Mouse (Mus musculus) kidney, postnatal 0 days (tissue): ENCODE results near the gene Akap8. TPM values are rescaled to one million over a fixed set of nuclear protein-coding genes. Genes with fewer than 3 reads are reported as not detected.

ENCODE experiments used
- ATAC-seq: fragments of 200-750 bp; cut with Nextera tagmentation; replicated peaks from 2 replicates; pipeline ENCODE4 v1.8.0; 2017; ENCODE audit warnings: low read depth, moderate number of reproducible peaks, moderate TSS enrichment, moderate library complexity; ENCODE audit not compliant: low FRiP score
- DNase-seq: peaks from one replicate; pipeline ENCODE4 v3.0.0-alpha.2; 2016; ENCODE audit warnings: low spot score
- H3K27ac ChIP-seq: fragments of 300-500 bp; sonication (generic); 2 replicates; pipeline ENCODE4 v1.5.1; 2014; ENCODE audit warnings: mild to moderate bottlenecking
- H3K27me3 ChIP-seq: fragments of 300-500 bp; sonication (generic); 2 replicates; pipeline ENCODE4 v1.6.1; 2014; ENCODE audit warnings: low read length, mixed read lengths; ENCODE audit not compliant: insufficient read depth
- H3K36me3 ChIP-seq: fragments of 300-500 bp; sonication (generic); 2 replicates; pipeline ENCODE4 v1.6.1; 2014; ENCODE audit warnings: low read length, mixed read lengths; ENCODE audit not compliant: insufficient read depth
- H3K4me1 ChIP-seq: fragments of 300-500 bp; sonication (generic); replicated peaks from 2 replicates; pipeline ENCODE4 v1.6.1; 2014; ENCODE audit warnings: antibody characterized with exemption, low read length, mixed read lengths; ENCODE audit not compliant: insufficient read depth
- H3K4me2 ChIP-seq: fragments of 300-500 bp; sonication (generic); 2 replicates; pipeline ENCODE4 v1.6.1; 2014; ENCODE audit warnings: mild to moderate bottlenecking, low read length, moderate library complexity, mixed read lengths
- H3K4me3 ChIP-seq: fragments of 300-500 bp; sonication (generic); replicated peaks from 2 replicates; pipeline ENCODE4 v1.5.1; 2014; ENCODE audit warnings: low read depth, low read length
- H3K9ac ChIP-seq: fragments of 300-500 bp; sonication (generic); 2 replicates; pipeline ENCODE4 v1.6.1; 2014; ENCODE audit warnings: low read depth, low read length
- H3K9me3 ChIP-seq: fragments of 300-500 bp; sonication (generic); replicated peaks from 2 replicates; pipeline ENCODE4 v1.6.1; 2016; ENCODE audit warnings: low read length, inconsistent platforms, mixed read lengths
- CTCF ChIP-seq: IDR thresholded peaks from 2 replicates; pipeline ENCODE4 v1.5.1; 2016; ENCODE audit warnings: antibody characterized with exemption, low read depth, mild to moderate bottlenecking, moderate library complexity
- WGBS: fragments of 180-500 bp; shearing (Covaris S2); extraction: QIAGEN DNeasy Blood & Tissue Kit; methylation state at CpG from one replicate; pipeline ENCODE4 v1.1.7; 2014; 5-methylcytosine and 5-hydroxymethylcytosine counted together
- polyA plus RNA-seq: library from polyadenylated mRNA; unstranded; fragments of >200 nt; fragmentation: Nextera tagmentation; extraction: Ambion mirVana; gene quantifications from 2 replicates; pipeline ENCODE4 v1.2.1, GENCODE M21; 2015

The Akap8 gene
- 51.4 and 55.8 TPM in 2 replicates for polyA plus RNA-seq

DNA sequence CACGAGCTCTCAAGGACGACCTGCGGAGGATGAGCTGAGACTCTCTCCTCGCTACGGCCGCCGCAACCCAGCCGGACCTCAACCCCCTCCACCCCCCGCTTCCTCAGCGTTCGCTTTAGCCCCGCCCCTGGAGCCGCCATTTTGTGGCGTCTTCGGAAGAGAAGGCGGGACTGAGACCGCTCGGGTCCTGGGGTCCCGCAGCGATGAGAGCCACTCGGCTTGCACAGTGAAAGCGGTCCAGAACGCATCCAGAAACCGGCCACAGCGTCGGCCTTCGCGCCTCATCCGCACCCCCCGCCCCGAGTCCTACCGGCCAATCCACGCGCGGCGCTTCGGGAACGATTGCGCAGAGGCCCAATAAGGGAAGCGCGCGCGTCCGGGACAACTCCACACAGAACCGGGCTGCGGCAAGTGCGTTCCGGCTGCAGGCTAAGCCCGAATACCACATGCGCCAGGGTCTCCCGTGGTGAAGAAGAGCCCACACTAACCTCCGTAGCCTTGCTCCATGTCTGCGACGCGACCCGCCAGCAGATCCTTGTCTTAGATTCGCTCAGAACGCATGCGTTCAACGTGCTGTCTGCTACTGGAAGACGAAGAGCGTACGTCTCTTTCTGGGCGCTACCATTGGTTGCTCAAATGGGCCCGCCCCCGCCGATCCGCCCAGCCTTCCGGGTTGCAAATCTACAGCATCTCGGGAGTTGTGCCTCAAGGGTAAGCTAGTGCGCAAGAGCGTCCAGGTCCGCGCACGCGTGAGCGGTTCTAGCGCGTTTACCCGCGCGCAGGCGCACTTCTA is at the start of gene Akap8:
Gene Akap8 (minus strand): TSS at position 642 of the 793 bp plus-strand sequence.
- TF ChIP-seq CTCF, result no peak; the same call in 1 of the 2 replicates
- peak within 1 kb of the TSS; percentile 86 for H3K4me3 ChIP-seq
- under 1% methylated on average over 83 of the region's 83 CpGs for WGBS
- no peaks in the 10 kb centered on the region for H3K9me3 ChIP-seq
- H3K36me3 ChIP-seq, result peaks cover 18% of the 10 kb centered on the region
- ATAC-seq (peak; percentile 97), DNase-seq (peak; percentile 99)
- H3K27me3 ChIP-seq, result no peaks in the 10 kb centered on the region
- peak within 1 kb of the TSS; percentile 95 for H3K4me2 ChIP-seq
- 0 out of 2 replicates have a peak, but pooled peaks cover 5% of the 10 kb centered on the region for H3K4me1 ChIP-seq
- peak within 1 kb of the TSS; percentile 98 for H3K27ac ChIP-seq
- peak within 1 kb of the TSS; percentile 95 for H3K9ac ChIP-seq

DNA sequence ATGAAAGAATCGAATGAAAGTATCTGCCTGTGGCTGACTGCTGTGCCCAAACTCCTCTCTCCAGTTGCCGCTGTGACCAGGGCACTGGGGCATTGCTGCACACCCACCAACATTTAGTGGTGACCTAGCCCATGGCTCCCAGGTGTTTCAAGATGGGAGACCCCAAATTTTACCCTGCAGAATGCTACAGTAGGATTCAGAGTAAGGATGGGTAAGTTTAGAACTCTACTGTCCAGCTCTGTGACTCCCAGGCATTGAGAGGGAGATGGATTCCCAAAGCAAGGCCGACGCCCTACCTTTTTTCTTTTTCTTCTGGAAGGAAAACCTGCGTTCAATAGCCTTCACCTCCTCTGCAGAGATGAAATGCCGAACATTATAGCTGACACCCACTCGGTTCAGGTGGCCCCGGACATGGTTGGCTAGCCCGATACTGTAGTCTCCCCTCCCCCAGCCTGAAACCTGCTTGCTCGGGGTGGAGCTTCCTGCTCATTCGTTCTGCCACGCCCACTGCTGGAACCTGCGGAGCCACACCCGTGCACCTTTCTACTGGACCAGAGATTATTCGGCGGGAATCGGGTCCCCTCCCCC is 48.0 kb upstream of the Akap8 start:
- WGBS, result 16% methylated on average over 11 of the region's 17 CpGs
- Histone ChIP-seq H3K9ac (0 out of 2 replicates have a peak overlapping the region, but pooled peaks have one; percentile 35), H3K4me1 (0 out of 2 replicates have a peak, but pooled peaks cover 3% of the 10 kb centered on the region), H3K9me3 (no peaks in the 10 kb centered on the region), H3K36me3 (peaks cover 4% of the 10 kb centered on the region; the same call in 1 of the 2 replicates), H3K4me3 (peak overlapping the region; percentile 18; the same call in 1 of the 2 replicates), H3K4me2 (peak overlapping the region; percentile 46), H3K27ac (peak overlapping the region; percentile 36; the same call in 1 of the 2 replicates), H3K27me3 (no peaks in the 10 kb centered on the region)
- ATAC-seq (peak; percentile 53; the same call in 1 of the 2 replicates), DNase-seq (peak; percentile 29)
- TF ChIP-seq CTCF, result no peak

DNA sequence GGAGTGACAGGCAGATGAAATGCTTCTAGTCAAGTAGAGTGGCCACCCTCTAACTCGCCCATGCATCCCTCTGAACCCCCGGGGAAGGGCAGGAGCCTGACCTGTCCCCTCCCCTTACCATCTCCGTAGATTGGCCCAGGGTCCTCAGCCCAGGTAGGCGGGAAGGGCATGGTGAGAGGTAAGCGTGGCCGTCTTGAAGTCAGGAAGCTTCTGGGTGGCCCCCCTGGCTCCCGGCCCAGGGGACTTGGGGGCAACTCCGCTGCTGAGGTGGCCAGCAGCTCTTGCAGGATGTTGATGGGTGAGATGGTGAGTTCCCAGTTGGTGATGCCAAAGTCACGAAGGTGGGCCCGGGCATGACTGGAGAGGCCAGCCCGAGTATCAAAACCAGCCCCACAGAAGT is 46.7 kb upstream of the Akap8 start:
- 91% methylated on average over 11 of the region's 11 CpGs for WGBS
- H3K27ac ChIP-seq, result no peak overlapping the region
- peaks cover 10% of the 10 kb centered on the region for H3K4me1 ChIP-seq
- H3K36me3 ChIP-seq, result peaks cover 4% of the 10 kb centered on the region; the same call in 1 of the 2 replicates
- H3K9me3 ChIP-seq, result no peaks in the 10 kb centered on the region
- no peak overlapping the region for H3K4me3 ChIP-seq
- no peaks in the 10 kb centered on the region for H3K27me3 ChIP-seq
- DNase-seq (no peak), ATAC-seq (no peak)
- no peak overlapping the region for H3K4me2 ChIP-seq
- no peak for TF ChIP-seq CTCF
- H3K9ac ChIP-seq, result no peak overlapping the region

DNA sequence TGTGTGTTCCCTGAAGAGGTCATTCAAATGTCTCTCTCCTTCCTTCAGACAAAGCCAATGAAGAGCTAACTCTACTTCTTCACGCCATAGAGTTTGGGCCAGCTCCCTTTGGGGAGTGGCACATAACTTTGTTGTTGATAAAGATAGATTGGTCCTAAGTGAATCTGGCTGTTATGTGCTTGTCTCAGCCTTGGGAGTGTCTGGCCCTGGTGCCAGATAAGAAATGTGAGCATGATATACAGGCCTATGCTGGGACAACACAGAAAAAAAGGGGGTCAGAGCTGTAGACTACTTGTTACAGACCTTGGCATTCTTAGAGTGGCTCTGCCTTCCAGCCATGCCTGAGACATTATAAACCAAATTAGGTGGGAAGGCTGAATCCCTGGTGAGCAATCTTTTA is 44.3 kb upstream of the Akap8 start:
- Histone ChIP-seq H3K4me1 (peaks cover 11% of the 10 kb centered on the region), H3K27me3 (no peaks in the 10 kb centered on the region), H3K36me3 (peaks cover 16% of the 10 kb centered on the region), H3K4me3 (no peak overlapping the region), H3K9me3 (no peaks in the 10 kb centered on the region), H3K9ac (no peak overlapping the region), H3K4me2 (no peak overlapping the region; the same call in 1 of the 2 replicates), H3K27ac (no peak overlapping the region)
- TF ChIP-seq CTCF, result no peak
- DNase-seq, result no peak
- 62% methylated on average over 1 of the region's 1 CpGs for WGBS
- no peak for ATAC-seq

DNA sequence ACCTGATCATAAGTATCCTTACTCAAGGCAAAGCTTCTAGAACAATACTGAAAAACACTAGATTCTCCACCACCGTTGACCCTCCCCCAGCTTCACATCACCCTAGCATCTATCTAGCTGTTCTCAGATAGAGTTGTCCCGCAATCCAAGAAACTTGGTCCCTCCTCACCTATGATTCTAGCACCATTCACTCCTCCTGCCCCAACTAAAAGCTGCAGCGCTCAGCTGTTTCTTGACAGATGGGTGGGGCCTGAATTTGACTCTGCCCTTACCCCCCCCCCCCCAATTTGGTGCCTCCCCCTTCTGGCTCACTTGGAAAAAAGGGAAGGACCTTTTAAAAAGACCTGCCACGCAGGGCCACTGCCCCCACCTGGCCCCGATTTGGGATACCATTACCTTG is 43.8 kb upstream of the Akap8 start:
- Histone ChIP-seq H3K4me1 (peaks cover 11% of the 10 kb centered on the region), H3K9me3 (no peaks in the 10 kb centered on the region), H3K36me3 (peaks cover 21% of the 10 kb centered on the region), H3K9ac (peak overlapping the region; percentile 38; the same call in 1 of the 2 replicates), H3K27ac (peak overlapping the region; percentile 80), H3K4me3 (peak overlapping the region; percentile 75; the same call in 1 of the 2 replicates), H3K27me3 (no peaks in the 10 kb centered on the region), H3K4me2 (peak overlapping the region; percentile 89)
- ATAC-seq, result no peak
- 0 out of 2 replicates have a peak, but pooled peaks have one; percentile 0 for TF ChIP-seq CTCF
- no peak for DNase-seq
- 48% methylated on average over 5 of the region's 5 CpGs for WGBS

DNA sequence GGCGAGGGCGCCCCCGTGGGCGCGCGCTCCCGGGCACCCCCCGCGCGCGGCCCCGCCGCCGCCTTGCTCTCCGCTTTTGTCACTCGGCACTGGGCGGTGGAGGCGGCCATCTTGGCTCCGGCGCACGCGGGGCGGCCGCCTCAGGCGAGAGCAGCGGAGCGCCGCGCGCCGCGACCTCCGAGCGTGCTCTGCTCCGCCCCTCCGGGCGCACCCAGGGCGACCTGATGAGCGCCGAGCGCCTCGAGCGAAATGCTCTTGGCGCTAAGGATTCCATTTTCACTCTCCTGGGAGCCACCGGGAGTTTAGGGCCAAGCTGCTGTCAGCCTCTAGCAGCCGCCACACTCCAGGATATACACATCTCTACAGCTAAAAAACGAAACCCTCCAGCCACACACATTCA is 43.3 kb upstream of the Akap8 start:
- WGBS, result 0% methylated on average over 29 of the region's 47 CpGs

More for the DNA sequence above, 43.3 kb upstream of the Akap8 start:
- H3K9me3 ChIP-seq, result no peaks in the 10 kb centered on the region
- peak; percentile 32; the same call in 1 of the 2 replicates for TF ChIP-seq CTCF
- peak overlapping the region; percentile 80 for H3K27ac ChIP-seq
- no peaks in the 10 kb centered on the region for H3K27me3 ChIP-seq
- peak overlapping the region; percentile 89 for H3K4me2 ChIP-seq
- ATAC-seq, result peak; percentile 92
- DNase-seq, result peak; percentile 94
- H3K36me3 ChIP-seq, result peaks cover 24% of the 10 kb centered on the region
- H3K4me3 ChIP-seq, result peak overlapping the region; percentile 75
- peaks cover 11% of the 10 kb centered on the region for H3K4me1 ChIP-seq
- H3K9ac ChIP-seq, result peak overlapping the region; percentile 96
